Mouse (Mus musculus) G1E-ER4 (cell line): ENCODE results near the gene Atp6v0e. TPM values are rescaled to one million over a fixed set of nuclear protein-coding genes. Genes with fewer than 3 reads are reported as not detected.

Experiments
- GATA1 ChIP-seq: IDR thresholded peaks from one replicate; pipeline ENCODE4 v1.8.0; 2012; ENCODE audit warnings: low read length, inconsistent platforms
- polyA plus RNA-seq: library from polyadenylated mRNA; stranded (reverse); fragments of >175 nt; gene quantifications from 2 replicates; pipeline ENCODE4 v1.2.3, GENCODE M21; 2012

The Atp6v0e gene
- 12.1 and 15.5 TPM in 2 replicates for polyA plus RNA-seq

GRCm38 (mm10) chr17:26662978-26663683 is at the start of gene Atp6v0e:
Atp6v0e (plus strand) TSS chr17:26663231.
- TF ChIP-seq GATA1, result no peak

GRCm38 (mm10) chr17:26614286-26614685 is 48.7 kb upstream of the Atp6v0e start:
- no peak for TF ChIP-seq GATA1

DNA sequence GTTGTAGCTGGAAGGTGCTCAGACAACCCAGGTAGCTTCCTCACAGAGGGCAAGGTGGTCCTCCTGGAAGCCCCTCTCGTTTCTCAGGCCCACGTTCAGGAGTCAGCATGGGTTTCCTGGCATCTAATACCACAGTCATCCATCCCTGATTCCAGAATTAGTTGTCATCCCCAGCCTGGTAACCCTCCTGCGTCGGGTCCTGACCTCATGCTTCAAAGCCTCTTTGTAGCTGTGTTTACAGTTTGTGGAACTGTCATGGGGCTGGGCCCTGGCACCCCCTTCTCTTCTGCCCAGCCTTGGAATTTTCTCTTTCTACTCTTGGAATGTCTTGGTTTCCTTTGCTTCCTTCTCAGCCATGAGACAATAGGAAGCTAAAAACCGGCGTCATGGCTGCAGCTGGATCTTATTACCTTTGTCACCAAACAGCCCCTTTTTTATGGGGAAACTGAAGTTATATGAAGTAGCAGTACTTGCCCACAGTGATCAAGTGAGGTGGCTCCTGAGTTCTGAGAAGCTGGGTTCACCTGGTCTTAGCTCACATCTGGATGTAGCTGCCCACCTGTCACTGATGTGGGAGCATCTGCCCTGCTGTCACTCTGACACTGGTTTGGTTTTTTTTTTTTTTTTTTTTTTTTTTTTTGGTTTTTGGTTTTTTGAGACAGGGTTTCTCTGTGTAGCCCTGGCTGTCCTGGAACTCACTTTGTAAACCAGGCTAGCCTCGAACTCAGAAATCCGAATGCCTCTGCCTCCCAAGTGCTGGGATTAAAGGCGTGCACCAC is 48.1 kb upstream of the Atp6v0e start:
- no peak for TF ChIP-seq GATA1

DNA sequence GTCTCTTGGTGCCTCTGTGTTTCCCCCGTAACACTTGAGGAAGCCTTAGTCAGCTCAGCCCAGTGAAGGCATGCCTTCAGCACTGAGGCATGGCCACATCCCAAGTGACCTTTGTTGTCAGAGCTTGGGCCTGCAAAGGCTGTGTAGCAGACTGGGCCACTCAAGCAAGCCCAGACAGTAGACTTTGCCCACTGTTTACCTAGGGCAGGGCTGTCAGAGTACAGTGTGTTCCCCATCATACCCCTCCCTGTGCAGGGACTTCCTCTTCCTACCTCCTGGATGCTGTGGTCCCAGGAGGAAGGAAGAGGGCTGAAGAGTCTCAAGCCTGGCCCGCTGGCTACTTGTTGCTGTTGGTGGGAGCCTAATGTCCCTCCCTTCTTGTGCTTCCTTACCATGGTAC is 46.3 kb upstream of the Atp6v0e start:
- TF ChIP-seq GATA1, result no peak

GRCm38 (mm10) chr17:26618498-26618897 is 44.5 kb upstream of the Atp6v0e start:
- no peak for TF ChIP-seq GATA1

DNA sequence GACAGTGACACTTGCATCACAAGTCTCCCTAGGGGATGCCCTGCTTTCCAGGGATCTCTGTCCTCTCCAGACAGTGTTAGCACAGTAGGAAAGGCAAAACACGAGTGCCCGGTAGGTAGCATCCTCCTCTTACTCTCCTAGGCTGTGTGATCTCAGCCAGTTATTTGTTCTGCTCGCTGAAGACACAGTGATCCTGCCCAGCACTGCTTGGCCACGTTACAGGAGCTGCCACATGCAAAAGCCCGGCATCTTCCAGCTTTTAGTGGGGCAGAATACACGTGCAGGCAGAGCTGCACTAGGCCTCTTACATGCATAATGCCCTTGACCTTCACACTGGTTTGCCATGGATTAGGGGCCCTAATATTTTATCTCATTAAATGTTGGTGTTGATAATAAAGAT is 43.5 kb upstream of the Atp6v0e start:
- no peak for TF ChIP-seq GATA1

DNA sequence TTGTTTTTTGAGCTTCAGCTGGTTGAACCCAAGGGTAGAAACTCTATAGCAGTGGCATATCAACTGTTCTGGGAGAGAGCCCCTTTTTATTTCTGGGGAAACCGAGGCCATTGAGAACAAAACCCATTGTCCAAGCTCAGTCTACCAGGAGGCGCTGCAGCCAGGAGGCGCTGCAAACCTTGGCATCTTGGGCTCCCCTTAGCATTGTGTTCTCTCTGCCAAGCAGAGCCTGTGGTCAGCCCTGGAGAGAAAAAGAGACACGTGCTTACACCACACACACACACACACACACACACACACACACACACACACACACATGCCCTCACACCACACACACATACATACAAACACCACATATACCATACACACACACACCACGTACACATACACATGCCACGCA is 42.7 kb upstream of the Atp6v0e start:
- TF ChIP-seq GATA1, result no peak

DNA sequence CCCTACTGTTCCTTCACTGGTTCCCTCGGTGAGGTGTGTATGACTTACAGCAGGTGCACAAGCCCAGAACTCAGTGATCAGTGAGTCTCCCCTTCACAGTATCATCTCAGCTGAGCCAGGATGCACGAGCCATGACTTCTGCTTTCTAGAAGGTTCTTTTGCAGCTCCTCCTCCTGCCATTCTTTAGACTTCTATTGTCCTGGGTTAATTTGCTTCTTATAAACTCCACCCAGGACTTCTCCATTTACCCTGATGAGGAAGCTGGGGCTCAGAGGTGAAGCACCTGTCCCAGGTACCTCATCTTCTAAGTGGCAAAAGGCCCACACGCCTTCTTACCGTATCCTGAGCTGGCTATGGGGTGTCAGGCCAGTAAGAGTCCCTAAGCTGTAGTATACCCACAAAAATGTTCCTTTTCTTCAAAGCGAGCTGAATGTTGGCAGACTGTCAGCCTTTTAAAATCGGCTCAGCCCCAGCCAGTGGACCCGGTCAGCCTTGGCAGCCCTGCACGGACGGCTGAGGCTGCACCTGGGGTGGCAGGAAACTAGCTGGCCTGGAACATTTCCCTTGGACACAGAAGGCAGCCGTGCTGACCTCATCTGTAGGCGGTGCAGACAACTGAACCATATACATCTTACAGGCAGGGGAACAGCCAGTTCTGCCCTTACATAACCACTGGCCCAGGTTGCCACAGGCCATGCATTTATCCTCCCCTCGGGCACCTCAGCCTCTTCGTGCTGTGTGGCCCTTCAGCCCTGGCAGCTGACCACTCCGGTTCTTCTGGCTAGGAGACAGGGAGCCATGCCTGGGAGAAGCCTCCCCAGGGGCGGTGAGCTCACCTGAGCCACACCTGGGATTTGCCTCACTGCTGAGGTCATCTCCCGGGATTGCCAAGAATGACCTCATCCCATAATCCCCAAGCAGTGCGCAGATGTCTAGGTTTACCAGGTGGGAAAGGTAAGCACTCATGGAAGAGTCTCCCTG is 42.0 kb upstream of the Atp6v0e start:
- no peak for TF ChIP-seq GATA1

DNA sequence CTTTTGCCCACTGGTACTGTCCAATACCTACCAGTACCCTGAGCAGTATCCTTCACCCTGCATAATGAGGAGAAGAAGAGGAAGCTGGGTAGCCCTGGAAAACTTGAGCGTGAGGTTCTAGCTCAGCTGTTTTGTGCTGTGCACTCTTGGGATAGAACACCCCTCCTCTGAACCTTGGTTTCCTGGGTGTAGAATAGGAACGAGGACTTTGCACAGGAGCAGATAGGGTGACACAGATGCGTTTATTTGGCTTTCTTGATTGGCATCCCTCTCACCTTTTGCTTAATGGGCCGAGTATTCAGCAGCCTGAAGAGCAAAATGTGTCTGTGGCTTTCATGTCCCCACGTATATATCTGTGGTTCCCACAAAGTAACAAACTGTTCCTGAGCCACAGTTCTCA is 41.1 kb upstream of the Atp6v0e start:
- no peak for TF ChIP-seq GATA1

DNA sequence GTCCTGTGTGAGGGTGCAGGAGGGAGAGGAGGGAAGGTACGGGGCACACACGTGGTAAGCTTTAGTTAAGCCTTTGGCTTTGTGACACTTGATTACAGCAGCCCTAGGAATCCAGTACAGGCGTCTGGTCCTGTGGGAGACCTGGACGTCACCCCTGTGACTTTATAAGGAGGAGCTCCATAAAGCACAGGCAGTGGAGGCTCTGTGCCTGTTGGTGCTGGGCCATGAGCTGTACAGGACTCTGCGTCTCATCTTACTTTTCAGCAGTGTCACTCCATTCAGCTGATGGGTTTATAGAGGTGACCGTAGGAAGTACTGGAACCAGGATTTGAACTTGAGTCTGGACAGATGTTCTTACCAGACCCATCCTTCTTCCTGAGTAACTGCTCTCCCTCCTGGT is 39.0 kb upstream of the Atp6v0e start:
- TF ChIP-seq GATA1, result no peak

- TF ChIP-seq GATA1, result no peak
Measured at GRCm38 (mm10) chr17:26624999-26625398, 38.0 kb upstream of the Atp6v0e start.

DNA sequence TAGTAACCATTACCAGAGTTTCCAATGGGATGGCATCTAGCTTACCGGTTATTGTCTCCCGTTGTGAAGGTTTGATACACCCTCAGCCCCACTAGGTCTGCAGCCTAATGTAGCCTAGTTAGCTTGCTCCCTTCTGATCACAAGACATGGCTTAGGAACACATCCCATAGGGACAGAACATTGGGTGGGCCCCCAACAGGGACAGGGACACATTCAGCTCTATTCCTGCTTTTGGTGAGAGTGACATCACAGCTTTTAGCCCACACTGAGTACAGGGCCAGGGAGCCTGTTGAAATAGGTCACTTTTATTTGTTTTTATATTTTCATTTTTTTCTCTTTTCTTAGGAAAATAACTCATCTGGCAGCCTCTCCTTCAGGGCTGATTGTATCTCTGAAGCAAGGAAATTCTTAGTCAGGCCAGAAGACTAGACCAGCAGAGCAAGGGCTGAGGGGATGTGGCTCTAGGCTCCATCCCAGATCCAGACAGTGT is 37.5 kb upstream of the Atp6v0e start:
- no peak for TF ChIP-seq GATA1

- no peak for TF ChIP-seq GATA1
Measured at GRCm38 (mm10) chr17:26628479-26628878, 34.6 kb upstream of the Atp6v0e start.

DNA sequence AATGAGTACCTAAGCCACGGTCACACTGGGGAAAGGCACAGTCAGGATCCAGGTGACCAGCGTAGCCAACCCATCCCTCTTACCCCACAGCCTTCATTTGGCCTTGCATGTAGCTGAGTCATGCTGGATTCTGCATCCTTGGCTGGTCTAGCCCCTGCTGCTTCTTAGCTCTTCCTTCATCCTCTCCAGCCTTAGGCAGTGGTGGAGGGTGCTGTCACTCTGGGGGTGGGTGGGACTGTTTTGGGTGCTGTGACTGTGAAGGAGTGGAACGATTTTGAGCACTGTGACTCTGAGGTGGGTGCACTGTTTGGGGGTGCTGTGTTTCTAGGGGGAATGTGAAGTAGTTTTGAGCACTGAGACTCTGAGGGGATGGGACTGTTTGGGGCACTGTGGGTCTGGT is 34.1 kb upstream of the Atp6v0e start:
- TF ChIP-seq GATA1, result no peak

- TF ChIP-seq GATA1, result no peak
Measured at GRCm38 (mm10) chr17:26631811-26632327, 31.2 kb upstream of the Atp6v0e start.
